Mouse (Mus musculus): ENCODE results near the gene Rad51b. TPM values are rescaled to one million over a fixed set of nuclear protein-coding genes. Genes with fewer than 3 reads are reported as not detected.

Rad51b gene
- total RNA-seq, 2 experiments from 2014 or later, result 0.23 to 0.26 TPM

DNA sequence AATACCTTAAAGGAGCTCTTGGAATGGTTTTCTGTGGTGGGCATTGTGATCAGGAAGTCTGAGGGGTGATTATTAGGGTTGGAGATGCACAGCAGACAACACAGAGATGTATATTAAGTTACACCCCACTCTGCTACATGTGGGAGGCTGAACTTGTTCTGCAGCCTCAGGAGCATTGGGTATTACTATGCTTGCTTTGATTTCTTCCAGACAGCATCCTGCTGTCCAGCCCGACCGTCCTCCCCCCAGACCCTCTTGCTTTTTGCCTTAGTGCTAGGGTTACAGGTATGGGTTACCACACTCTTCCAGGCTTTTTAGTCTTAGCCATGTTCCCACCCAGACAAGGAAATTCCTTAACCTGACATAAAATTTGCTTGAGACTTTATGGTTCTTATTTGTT, 30.8 kb downstream of the Rad51b start:
- DNase-seq (ENCODE audit: low spot score in 2 of 2), result no peak

GRCm38 (mm10) chr12:79330571-79330970, 33.5 kb downstream of the Rad51b start:
- no peak for DNase-seq (ENCODE audit: low spot score in 2 of 2)

DNA sequence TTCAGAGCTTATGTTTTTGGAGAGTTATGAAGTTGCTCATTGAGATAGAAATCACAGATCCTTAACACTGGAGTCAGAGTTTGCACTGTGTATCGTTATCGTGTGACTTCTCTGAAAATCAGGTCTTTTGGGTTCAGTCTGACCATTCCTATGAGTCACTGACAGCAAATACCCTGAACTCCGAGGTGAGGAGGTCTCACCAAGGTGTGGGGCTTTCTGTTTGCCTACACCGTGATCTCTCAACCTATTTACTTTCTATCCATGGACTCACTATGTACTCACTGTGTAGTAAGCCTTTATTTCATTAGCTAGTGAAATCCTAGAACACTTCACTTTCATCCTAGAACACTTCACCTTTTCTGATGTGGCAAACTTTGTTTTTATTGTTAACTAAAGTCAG, 34.6 kb downstream of the Rad51b start:
- DNase-seq (ENCODE audit: low spot score in 2 of 2), result no peak

DNA sequence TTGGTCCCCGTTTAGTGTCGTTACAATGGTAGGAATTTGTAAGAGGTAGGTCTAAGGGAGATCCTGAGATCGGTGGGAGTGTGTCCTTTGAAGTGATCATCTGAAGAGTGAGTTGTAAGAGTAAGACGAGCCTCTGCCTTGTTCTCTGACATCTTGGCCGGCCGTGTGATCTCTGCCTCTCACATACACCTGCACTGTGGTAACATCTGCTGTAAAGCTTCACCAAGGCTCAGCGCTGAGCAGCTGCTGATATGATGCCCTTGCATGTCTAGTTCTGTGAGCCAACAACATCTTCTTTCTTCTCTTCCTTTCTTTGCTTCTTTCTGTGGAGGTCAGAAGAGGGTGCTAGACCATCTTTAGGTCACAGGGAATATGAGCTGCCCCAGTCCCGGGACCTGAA, 41.7 kb downstream of the Rad51b start:
- DNase-seq (ENCODE audit: low spot score in 2 of 2), result no peak

DNA sequence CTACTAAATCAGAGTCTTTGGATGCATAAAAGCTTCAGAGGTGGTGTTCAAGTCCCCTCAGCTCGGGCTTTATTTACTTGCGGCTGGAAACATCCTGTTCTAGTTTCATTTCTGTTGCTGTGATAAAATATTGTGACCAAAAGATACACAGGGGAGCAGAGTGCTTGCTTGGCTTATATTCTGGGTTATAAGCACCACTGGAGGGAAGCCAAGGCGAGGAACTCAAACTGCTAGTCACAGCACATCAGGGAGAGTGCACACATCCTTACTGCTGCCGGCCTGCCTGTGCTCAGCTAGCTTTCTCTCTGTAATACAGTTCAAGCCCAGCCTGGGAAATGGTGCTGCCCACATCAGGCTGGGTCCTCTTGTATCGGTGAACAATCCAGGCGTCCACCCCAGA, 43.4 kb downstream of the Rad51b start:
- no peak for DNase-seq (ENCODE audit: low spot score in 2 of 2)

- no peak for DNase-seq (ENCODE audit: low spot score in 2 of 2)
These were observed 44.3 kb downstream of the Rad51b start for GRCm38 (mm10) chr12:79341291-79341845.

GRCm38 (mm10) chr12:79346198-79346733, 49.2 kb downstream of the Rad51b start:
- DNase-seq (ENCODE audit: low spot score in 2 of 2), result no peak

DNA sequence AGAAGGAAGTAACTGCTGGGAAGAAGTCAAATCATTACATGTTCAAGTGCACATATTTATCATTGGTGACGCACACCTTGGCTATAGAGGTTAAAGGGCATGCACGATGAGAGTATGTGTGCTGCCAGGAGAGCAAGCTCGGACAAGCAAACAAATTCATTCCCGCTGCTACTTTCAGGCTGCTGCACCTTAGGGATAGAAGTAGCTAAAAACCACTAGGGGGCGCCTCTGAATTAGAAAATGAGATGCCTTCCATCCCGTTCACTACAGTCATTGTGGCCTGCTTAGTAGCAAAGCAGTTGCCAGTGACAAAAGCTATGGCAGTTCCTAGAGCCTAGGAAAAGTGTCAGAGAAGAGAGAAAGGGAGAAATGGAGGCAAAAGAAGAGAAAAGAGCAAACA, 50.6 kb downstream of the Rad51b start:
- DNase-seq (ENCODE audit: low spot score in 2 of 2), result peak; percentile 33 to 58

DNA sequence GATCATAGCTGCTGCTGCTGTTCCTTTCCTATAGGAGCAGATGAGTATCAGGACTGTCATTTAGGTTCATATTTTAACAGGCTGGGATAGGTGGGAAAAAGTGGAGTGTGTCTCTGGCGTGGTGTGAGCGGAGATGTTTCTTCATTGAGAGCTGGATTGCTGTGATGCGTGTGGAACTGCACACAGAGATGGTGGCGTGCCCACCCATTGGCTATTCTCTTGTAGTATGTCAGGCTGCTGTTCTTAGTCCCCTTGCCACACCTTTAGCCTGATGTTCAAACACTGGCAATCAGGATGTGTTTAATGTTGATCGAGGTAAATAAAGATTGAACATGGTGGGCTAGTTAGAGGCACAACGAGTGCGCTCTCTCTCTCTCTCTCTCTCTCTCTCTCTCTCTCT, 54.4 kb downstream of the Rad51b start:
- DNase-seq (ENCODE audit: low spot score in 2 of 2), result no peak

DNA sequence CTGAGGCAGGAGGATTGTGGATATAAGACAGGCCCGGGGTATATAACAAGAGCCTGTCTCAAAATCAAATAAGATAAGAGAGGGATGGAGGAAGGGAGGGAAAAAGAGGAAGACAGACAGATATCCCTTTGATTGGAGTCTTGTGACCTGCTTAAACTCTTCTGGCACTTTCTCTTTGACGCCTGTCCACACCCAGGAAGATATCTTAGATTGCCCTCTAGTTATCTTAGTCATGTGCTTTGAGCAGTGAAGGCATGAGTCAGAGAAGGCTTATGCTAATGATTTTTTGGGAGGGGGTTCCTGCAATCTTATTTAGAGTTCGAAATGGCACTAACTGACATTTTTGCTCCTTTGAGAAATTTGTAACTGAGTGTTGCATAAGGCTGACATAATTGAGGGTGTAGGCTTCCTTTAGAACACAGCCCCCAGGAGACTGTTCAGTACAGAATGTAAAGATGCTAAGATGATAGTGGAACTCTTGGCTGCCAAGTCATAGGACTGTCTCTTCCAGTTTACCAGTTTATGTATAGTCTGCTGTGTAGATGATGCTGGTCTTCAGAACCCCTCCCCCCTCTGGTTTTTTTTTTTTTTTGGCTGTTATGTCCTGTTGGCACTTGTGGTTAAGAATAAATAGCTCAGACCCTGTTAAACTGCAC, 55.1 kb downstream of the Rad51b start:
- no peak for DNase-seq (ENCODE audit: low spot score in 2 of 2)

DNA sequence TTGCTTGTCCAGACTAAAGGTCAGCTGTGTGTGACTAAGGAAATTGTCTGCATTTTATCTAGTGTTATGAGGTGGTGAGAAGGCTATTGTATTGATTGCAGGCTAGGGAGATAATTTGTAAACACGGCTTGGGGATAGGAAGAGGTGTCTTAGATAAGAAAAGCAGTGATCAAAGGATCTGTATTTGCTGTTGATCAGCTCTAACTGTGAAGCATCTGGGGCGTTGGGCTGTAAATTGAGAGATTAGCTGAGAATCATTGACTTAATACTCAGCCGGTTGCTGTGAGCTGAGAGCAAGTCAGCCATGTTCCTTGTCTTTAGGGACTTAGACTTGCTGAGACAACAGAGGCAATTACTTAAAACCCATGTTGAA, 55.6 kb downstream of the Rad51b start:
- no peak for DNase-seq (ENCODE audit: low spot score in 2 of 2)

- no peak for DNase-seq (ENCODE audit: low spot score in 2 of 2)
These were observed 56.3 kb downstream of the Rad51b start for GRCm38 (mm10) chr12:79353356-79353755.

GRCm38 (mm10) chr12:79354621-79355020, 57.5 kb downstream of the Rad51b start:
- no peak for DNase-seq (ENCODE audit: low spot score in 2 of 2)

GRCm38 (mm10) chr12:79356138-79356537, 59.1 kb downstream of the Rad51b start:
- no peak for DNase-seq (ENCODE audit: low spot score in 2 of 2)

DNA sequence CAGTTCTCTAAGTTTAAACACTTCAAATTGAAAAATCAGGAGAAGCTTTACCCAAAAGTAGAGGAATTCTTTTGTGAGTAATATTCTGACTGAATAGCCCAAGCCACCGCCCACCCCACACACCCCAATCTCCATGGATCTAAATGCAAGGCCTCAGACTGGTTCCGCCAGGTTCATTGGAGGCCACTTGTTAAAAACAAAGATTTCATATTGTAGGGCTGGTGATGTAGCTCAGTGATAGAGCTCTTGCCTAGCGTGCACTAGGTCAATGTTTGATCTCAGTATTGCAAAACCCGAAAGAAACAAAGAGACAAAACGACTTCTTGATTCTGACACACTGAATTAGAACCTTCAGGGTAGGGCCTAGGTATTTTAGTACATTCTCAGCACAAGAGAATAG, 60.5 kb downstream of the Rad51b start:
- DNase-seq (ENCODE audit: low spot score in 2 of 2), result no peak

- DNase-seq (ENCODE audit: low spot score in 2 of 2), result peak; percentile 32 to 45
These were observed 61.6 kb downstream of the Rad51b start for GRCm38 (mm10) chr12:79358613-79359218.

GRCm38 (mm10) chr12:79359404-79359803, 62.3 kb downstream of the Rad51b start:
- DNase-seq (ENCODE audit: low spot score in 2 of 2), result no peak

GRCm38 (mm10) chr12:79362219-79362618, 65.1 kb downstream of the Rad51b start:
- no peak for DNase-seq (ENCODE audit: low spot score in 2 of 2)

DNA sequence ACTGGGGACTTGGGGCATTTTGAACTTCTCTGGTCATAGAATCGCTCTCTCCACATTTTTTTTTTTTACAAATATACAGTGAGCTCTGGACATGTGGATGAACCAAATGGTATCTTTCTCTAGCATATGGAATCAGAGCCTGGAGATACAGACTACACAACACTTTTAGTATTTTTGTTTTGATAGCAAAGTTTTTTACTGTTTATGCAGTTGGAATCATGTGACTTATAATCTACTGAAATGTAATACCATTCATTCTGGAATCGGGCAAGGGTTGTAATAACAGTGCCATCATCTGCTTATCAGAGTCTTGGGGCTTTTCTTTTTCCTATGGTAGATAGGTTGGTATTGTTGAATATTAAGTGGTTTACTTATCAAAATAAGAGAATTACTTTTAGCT, 67.2 kb downstream of the Rad51b start:
- DNase-seq (ENCODE audit: low spot score in 2 of 2), result no peak

DNA sequence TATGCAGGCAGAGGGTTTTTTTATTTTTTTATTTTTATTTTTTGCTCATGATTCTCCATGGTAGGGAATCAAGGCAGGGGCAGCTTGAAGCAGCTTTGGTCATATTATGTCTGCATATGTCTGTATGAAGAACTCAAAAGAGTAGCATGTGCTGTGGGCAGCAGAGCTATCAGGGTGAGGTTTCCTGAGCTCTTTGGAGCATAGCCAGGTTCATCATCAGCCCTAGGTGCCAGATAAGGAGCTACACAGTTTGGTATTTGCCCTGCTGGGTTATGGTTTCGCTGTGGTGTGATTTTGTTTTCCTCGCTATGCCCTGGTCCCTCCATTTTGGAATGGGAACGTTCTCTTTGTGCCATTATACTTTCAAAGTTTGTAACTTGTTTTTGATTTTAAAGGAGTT, 71.7 kb downstream of the Rad51b start:
- no peak for DNase-seq (ENCODE audit: low spot score in 2 of 2)

- DNase-seq (ENCODE audit: low spot score in 2 of 2), result no peak
These were observed 72.6 kb downstream of the Rad51b start for GRCm38 (mm10) chr12:79369512-79370165.

DNA sequence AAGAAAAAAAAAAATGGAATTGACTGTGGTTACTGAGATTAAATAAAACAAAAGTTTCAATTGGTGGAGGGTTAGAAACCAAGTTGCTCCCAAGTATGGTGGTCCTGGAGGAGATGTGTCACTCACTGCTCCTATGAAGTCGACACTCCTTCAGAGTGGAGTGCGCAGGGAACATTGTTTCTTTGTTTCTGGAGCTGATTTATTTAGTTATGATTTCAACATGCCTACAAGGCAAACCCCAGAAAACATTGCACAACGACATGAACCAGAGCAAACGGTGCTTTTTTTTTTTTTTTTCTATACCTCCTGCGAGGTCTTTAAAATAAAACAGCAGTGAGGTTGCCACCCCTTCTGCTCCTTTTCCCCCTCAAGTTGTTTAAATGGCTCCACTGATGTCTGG, 75.6 kb downstream of the Rad51b start:
- DNase-seq (ENCODE audit: low spot score in 2 of 2), result no peak
